Mouse (Mus musculus) central nervous system, embryonic 11.5 days (tissue): ENCODE measurements around the gene Cpt1a. TPM values are rescaled to one million over a fixed set of nuclear protein-coding genes. Genes with fewer than 3 reads are reported as not detected.

Experiments
- polyA plus RNA-seq: library from polyadenylated mRNA; depleted of rRNA; stranded (reverse); fragments of >200 nt; gene quantifications from 2 replicates; pipeline ENCODE4 v1.2.3, GENCODE M21; 2012; rRNA removed

Gene Cpt1a
- polyA plus RNA-seq: 7.5 and 11.6 TPM in 2 replicates

DNA sequence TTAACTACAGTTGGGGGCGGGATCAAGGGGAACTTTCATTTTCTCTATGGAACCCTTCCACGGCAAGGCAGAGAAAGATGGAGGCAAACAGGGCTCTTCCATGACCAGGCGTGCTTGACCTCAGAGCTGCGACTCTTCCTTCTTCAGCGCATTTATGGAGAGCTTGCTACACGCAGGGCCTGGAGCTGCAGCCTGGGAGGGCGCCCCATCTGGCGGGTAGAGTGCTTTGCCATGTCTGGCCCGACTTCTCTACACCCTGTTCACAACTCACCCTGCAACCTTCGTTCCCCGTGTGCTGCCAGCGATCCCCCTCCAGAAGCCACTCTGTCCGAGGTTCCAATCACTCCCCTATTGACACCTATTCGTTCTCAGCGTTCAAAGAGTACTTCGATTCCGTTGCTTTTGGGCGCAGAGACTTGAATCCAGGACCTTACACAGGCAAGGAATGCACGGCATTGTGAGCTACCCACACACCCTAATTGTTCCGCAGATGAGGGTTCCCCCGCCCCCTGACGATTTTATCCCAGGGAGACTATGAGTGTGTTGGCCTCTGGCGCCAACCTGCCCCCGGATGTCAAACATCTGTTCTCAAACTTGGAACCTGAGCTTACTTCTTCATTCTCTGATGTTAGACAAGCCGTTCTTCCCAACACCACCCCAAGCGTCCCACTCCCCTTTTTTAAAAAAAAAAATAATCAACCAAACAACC is at the start of gene Cpt1a:
TSS of gene Cpt1a (plus strand) at position 74 of the 709 bp plus-strand sequence.

DNA sequence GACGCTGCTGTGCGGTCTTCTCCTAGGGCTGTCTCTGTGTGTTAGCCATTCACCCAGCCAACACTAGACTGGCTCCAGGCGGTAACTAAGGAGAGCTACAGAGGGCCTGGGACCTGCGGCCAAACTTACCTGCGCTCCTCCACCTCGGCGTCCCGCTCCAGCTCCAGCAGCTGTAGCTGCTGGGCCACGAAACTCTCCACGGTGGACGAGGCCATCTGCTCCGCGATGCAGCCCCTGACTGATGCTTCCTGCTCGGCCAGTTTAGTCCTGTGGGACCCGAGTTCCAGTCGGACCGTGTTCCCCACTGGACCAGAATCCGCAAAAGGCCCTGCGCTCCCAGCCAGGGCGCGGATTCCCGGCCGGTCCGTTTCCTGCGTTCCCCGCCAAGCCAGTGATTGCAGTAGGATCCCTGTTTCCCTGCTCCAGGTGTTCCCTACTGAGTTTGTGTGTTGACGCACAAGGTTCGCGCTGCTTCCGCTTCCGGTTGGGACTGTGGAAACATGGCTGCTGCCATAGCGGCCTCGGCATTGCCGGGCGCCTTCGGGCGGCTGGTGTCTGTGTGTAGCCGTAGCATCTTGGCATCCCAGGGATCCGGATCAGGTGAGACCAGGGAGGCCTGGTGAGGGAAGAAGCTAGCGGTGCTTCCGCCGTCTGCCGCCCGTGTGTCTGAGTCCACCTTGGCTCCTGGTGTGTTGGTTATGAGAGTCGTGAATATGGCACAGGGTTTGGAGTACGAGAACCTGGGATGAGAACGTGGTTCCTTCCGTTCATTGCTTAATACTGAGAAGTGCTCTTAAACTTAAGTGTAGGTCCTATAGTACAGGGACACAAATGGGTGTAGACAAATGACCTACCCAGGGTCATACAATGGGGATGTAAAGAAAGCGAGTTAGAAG is 39.3 kb upstream of the Cpt1a start, which contains the start of the genes Mrpl21 and Ighmbp2:
TSS of gene Mrpl21 (plus strand) at position 330 of the 896 bp plus-strand sequence.
TSS of gene Ighmbp2 (minus strand) at position 446 of the 896 bp plus-strand sequence.

DNA sequence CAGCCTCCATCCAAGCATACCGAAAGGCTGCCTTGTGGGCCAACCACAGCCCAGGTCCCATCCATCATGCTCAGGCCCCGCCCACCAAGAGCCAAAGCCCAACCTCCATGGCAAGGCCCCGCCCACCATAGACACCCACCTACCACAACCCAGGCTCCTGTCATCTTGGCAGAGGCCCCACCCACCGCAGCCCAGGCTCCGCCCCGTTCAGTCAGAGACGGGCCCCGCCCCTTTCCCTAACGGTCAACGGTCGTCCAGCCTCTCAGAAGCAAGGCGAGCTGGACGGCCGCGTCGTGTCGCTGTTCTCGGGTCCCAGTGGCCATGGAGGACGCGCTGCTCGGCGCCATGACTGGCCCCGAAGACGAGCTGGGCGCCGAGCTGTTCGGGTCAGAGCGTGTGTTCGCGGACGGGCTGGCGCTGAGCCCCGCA is 66.5 kb downstream of the Cpt1a start, which contains the start of gene Tesmin:
TSS of gene Tesmin (plus strand) at position 229 of the 429 bp plus-strand sequence.

DNA sequence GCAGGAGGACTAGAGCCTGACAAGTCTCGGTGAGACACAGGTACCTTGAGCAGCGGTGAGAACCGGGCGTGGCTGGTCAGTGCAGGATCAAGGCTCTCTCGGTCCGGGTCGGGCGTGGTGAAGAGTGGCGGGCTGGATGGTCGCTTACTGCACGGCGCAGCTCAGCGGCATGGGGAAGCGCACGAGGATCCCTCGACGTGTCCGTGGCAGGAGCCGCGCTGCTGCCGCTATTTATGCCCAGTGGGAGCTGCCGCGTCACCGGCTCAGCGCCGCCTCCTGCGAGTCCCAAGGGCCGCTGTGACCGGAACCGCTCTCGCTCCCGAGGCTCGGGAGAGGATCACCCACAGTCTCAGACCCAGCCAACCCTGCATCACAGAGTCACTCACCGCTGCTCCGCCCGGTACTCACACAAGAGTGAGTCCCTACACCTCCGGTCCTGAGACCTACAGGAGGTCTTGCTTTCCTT is 92.2 kb downstream of the Cpt1a start, which contains the start of gene Gal:
TSS of gene Gal (minus strand) at position 277 of the 466 bp plus-strand sequence.

Other genes with a start within 250 kb of the Cpt1a start
- 81.4 and 130 TPM in 2 replicates for gene Mrpl21, start 39.4 kb upstream of the Cpt1a start, polyA plus RNA-seq
- 7.3 and 9.1 TPM in 2 replicates for gene Ighmbp2, start 39.3 kb upstream of the Cpt1a start, polyA plus RNA-seq
- 0.24 and 0.35 TPM in 2 replicates for gene Tesmin, start 66.5 kb downstream of the Cpt1a start, polyA plus RNA-seq
- gene Gal, start 92.2 kb downstream of the Cpt1a start, polyA plus RNA-seq: 1.8 and 2.0 TPM in 2 replicates